Mouse (Mus musculus) midbrain, embryonic 11.5 days (tissue): ENCODE results near the gene Pwwp2b. TPM values are rescaled to one million over a fixed set of nuclear protein-coding genes. Genes with fewer than 3 reads are reported as not detected.
A peak's percentile ranks its signal among the peaks of the same experiment; 100 is the strongest.

Source experiments
- ATAC-seq: fragments of 200-750 bp; cut with Nextera tagmentation; 2 replicates; pipeline ENCODE4 v1.8.0; 2017; ENCODE audit warnings: moderate TSS enrichment, moderate library complexity; ENCODE audit not compliant: low FRiP score
- DNase-seq: peaks from one replicate; pipeline ENCODE4 v3.0.0; 2015; ENCODE audit warnings: low spot score; ENCODE audit errors: missing footprints
- H3K27ac ChIP-seq: fragments of 300-500 bp; sonication (generic); 2 replicates; pipeline ENCODE4 v1.5.1; 2014; ENCODE audit warnings: low read depth, low read length
- H3K27me3 ChIP-seq: fragments of 300-500 bp; sonication (generic); 2 replicates; pipeline ENCODE4 v1.6.1; 2014; ENCODE audit warnings: mild to moderate bottlenecking, low read length, moderate library complexity, mixed read lengths; ENCODE audit not compliant: control insufficient read depth, insufficient read depth
- H3K36me3 ChIP-seq: fragments of 300-500 bp; sonication (generic); 2 replicates; pipeline ENCODE4 v1.6.1; 2014; ENCODE audit warnings: mild to moderate bottlenecking, low read length, moderate library complexity, mixed read lengths; ENCODE audit not compliant: control insufficient read depth, insufficient read depth
- H3K4me1 ChIP-seq: fragments of 300-500 bp; sonication (generic); 2 replicates; pipeline ENCODE4 v1.6.1; 2014; ENCODE audit warnings: low read length; ENCODE audit not compliant: control insufficient read depth, insufficient read depth
- H3K4me2 ChIP-seq: fragments of 300-500 bp; sonication (generic); 2 replicates; pipeline ENCODE4 v1.6.1; 2014; ENCODE audit warnings: mild to moderate bottlenecking, moderate library complexity
- H3K4me3 ChIP-seq: fragments of 300-500 bp; sonication (generic); 2 replicates; pipeline ENCODE4 v1.5.1; 2014; ENCODE audit warnings: low read depth, low read length
- H3K9ac ChIP-seq: fragments of 300-500 bp; sonication (generic); 2 replicates; pipeline ENCODE4 v1.6.1; 2014; ENCODE audit warnings: low read length
- H3K9me3 ChIP-seq: fragments of 300-500 bp; sonication (generic); 2 replicates; pipeline ENCODE4 v1.6.1; 2016; ENCODE audit warnings: low read length; ENCODE audit not compliant: control insufficient read depth
- WGBS: fragments of 180-500 bp; shearing (Covaris S2); extraction: QIAGEN DNeasy Blood & Tissue Kit; methylation state at CpG from one replicate; pipeline ENCODE4 v1.1.7; 2014; 5-methylcytosine and 5-hydroxymethylcytosine counted together
- polyA plus RNA-seq: library from polyadenylated mRNA; unstranded; fragments of >200 nt; fragmentation: Nextera tagmentation; extraction: Ambion mirVana; gene quantifications from 2 replicates; pipeline ENCODE4 v1.2.1, GENCODE M21; 2014

Pwwp2b gene
- 2.6 and 3.3 TPM in 2 replicates for polyA plus RNA-seq

DNA sequence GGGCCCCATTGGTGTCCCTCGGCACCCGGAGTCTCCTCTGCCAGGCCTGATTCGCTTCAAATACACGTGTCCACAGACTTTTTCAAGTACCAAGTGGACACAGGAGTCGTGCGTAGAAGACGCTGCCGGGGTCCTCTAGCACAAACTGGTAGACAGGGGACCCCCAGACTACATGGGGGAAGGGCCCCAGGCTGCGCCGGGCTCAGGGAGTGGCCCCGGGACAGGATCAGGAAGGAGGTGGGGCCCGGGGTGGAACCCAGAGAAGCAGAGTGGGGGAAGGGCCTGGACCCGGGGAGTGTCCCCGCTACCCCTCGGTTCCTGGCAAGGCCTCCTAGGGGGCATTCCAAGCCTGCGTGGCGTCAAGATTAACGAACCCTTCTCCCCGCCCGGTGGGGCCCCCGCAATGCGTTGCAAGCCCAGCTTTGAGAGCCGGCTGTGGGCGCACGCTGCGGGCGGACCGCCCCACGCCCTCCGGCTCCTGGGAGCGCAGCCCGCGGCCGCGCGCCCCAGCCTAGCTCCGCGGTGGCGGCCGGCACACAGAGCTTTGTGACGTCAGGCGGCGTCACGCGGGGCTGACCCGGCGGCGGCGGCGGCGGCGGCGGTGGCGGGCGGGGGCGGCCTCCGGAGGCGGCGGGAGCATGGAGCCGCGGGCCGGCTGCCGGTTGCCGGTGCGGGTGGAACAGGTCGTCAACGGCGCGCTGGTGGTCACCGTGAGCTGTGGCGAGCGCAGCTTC is at the start of gene Pwwp2b:
Pwwp2b (plus strand) TSS at position 602 of the 734 bp plus-strand sequence.
- ATAC-seq, result peak; percentile 89
- DNase-seq, result peak; percentile 97
- peaks cover 30% of the 10 kb centered on the region for H3K27me3 ChIP-seq
- H3K4me2 ChIP-seq, result peak within 1 kb of the TSS; percentile 97
- H3K9ac ChIP-seq, result peak within 1 kb of the TSS; percentile 74
- peak within 1 kb of the TSS; percentile 63 for H3K4me3 ChIP-seq
- H3K9me3 ChIP-seq, result no peaks in the 10 kb centered on the region
- no peak within 1 kb of the TSS for H3K27ac ChIP-seq
- H3K4me1 ChIP-seq, result peaks cover 13% of the 10 kb centered on the region
- no peaks in the 10 kb centered on the region for H3K36me3 ChIP-seq
- WGBS, result under 1% methylated on average over 37 of the region's 72 CpGs

DNA sequence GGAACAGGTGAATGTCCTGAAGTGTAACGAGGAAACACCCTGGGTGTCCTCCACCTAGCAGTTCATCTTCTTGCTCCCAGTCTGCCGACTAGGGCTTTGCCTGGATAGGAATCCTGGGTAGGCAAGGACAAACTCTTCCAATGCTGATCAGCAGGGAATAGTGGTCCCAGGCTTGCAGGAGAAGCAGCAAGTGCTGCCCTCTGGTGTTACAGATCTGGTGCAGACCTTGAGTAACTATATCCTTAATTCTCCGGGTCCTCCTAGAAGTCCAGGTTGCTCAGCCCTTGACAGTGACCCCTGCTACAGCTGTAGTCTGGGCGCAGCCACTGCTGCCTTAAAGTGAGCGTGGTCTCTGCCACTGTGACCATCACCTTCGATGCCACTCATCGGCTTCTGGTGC is 48.2 kb upstream of the Pwwp2b start:
- DNase-seq, result peak; percentile 90
- 0 out of 2 replicates have a peak, but pooled peaks have one; percentile 30 for ATAC-seq
- Histone ChIP-seq H3K4me1 (no peaks in the 10 kb centered on the region), H3K9ac (no peak overlapping the region), H3K27me3 (no peaks in the 10 kb centered on the region), H3K4me3 (no peak overlapping the region), H3K27ac (no peak overlapping the region), H3K4me2 (no peak overlapping the region), H3K9me3 (no peaks in the 10 kb centered on the region), H3K36me3 (no peaks in the 10 kb centered on the region)
- 37% methylated on average over 7 of the region's 7 CpGs for WGBS

DNA sequence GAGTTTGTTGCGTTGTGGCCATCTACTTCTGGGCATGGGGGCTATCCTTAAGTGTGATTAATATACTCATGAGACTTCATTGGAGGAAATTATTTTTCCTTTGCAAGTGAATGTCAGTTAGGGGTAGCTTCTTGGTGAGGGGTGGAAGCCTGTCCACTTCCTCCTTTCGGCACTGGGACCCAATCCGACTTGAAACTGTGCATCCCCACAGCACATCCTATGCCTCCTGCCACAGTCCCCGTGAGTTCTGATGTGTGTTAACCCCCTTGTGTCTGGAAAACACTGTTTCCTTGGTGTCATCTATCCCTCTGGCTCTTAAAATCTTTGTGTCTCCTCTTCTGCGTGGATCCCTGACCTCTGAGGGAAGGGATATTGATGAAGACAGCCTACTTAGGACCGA is 47.1 kb upstream of the Pwwp2b start:
- H3K9ac ChIP-seq, result no peak overlapping the region
- no peaks in the 10 kb centered on the region for H3K27me3 ChIP-seq
- no peak overlapping the region for H3K4me2 ChIP-seq
- H3K36me3 ChIP-seq, result no peaks in the 10 kb centered on the region
- DNase-seq (no peak), ATAC-seq (no peak)
- H3K4me3 ChIP-seq, result no peak overlapping the region
- H3K4me1 ChIP-seq, result no peaks in the 10 kb centered on the region
- H3K9me3 ChIP-seq, result no peaks in the 10 kb centered on the region
- no peak overlapping the region for H3K27ac ChIP-seq
- 69% methylated on average over 6 of the region's 6 CpGs for WGBS

DNA sequence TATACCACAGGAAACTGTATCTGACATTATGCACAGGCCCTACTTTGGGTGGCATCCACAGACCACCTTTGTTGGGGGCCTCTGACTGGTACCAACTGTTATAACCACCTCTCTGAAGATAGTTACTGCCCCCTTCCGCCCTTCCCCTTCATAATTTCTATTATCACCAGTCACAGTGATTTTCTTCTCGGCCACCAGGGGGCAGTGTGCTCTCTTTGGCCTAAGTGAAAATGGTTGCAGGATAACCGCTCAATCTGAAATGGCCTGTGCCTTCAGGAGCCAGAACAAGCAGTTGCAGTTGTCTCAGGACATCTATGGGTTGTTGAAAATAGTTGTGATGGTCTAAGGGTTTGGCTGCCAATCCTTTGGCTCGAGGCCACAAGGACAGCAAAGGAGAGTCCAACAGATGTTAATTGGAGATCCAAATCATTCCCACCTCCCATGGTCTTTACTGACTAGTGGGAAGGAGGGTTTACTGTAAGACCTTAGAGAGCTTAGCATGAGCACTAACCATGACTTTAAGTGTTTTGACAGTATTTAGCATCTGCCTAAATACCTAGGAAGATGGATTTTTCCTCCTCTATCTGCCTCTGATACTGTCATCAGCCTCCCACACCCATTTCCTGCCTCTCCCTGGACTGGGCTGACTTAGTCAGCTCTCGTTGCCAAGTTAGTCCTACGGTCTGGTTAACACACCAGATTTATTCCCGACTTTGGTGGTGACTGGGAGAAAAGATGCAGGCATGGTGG is 40.1 kb upstream of the Pwwp2b start:
- Histone ChIP-seq H3K4me1 (peaks cover 6% of the 10 kb centered on the region; the same call in 1 of the 2 replicates), H3K27ac (no peak overlapping the region), H3K4me2 (no peak overlapping the region), H3K36me3 (no peaks in the 10 kb centered on the region), H3K27me3 (no peaks in the 10 kb centered on the region), H3K9ac (no peak overlapping the region), H3K9me3 (no peaks in the 10 kb centered on the region), H3K4me3 (no peak overlapping the region)
- ATAC-seq (no peak), DNase-seq (peak; percentile 92)
- WGBS, result 31% methylated on average over 7 of the region's 7 CpGs

DNA sequence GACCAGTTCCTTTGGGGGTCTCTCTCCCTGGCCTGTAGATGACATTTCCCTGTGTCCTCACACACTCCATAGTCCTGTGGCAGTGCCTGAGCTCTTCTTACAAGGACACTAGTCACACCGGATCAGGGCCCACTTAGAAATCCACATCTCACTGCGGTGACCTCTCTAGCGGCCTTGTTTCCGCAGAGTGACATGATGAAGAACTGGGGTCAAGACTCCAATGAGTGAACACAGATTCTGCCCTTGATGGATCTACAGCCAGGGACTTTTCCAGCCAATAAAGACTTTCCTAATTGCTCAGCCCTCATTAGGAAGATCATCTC is 39.5 kb upstream of the Pwwp2b start:
- H3K9me3 ChIP-seq, result no peaks in the 10 kb centered on the region
- H3K9ac ChIP-seq, result no peak overlapping the region
- no peak overlapping the region for H3K27ac ChIP-seq
- H3K27me3 ChIP-seq, result no peaks in the 10 kb centered on the region
- WGBS, result 88% methylated on average over 4 of the region's 4 CpGs
- no peak for ATAC-seq
- no peak overlapping the region for H3K4me3 ChIP-seq
- DNase-seq, result no peak
- no peaks in the 10 kb centered on the region for H3K36me3 ChIP-seq
- no peak overlapping the region for H3K4me2 ChIP-seq
- H3K4me1 ChIP-seq, result peaks cover 9% of the 10 kb centered on the region; the same call in 1 of the 2 replicates

DNA sequence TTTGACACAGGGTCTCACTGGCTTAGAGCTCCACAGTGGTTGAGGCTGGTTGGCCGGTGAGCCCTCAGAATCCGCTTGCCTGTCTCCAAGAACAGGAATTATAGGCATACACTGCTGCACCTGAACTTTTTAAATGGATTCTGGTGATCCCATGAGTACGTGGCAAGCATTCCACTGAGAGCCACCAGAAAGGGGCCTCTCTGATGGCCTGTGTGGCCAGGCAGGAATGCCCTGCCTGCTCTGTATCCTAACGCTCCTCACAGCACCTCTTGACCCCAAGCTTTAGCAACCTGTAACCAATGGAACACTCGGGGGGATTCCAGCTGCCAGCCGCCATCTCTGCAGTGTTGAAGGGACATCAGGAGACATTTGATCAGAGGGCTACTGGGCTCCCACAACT is 36.5 kb upstream of the Pwwp2b start:
- Histone ChIP-seq H3K36me3 (no peaks in the 10 kb centered on the region), H3K4me1 (peaks cover 9% of the 10 kb centered on the region; the same call in 1 of the 2 replicates), H3K27me3 (no peaks in the 10 kb centered on the region), H3K9me3 (no peaks in the 10 kb centered on the region), H3K9ac (no peak overlapping the region), H3K4me2 (no peak overlapping the region), H3K4me3 (no peak overlapping the region), H3K27ac (no peak overlapping the region)
- ATAC-seq (no peak), DNase-seq (no peak)
- WGBS, result 83% methylated on average over 6 of the region's 6 CpGs

DNA sequence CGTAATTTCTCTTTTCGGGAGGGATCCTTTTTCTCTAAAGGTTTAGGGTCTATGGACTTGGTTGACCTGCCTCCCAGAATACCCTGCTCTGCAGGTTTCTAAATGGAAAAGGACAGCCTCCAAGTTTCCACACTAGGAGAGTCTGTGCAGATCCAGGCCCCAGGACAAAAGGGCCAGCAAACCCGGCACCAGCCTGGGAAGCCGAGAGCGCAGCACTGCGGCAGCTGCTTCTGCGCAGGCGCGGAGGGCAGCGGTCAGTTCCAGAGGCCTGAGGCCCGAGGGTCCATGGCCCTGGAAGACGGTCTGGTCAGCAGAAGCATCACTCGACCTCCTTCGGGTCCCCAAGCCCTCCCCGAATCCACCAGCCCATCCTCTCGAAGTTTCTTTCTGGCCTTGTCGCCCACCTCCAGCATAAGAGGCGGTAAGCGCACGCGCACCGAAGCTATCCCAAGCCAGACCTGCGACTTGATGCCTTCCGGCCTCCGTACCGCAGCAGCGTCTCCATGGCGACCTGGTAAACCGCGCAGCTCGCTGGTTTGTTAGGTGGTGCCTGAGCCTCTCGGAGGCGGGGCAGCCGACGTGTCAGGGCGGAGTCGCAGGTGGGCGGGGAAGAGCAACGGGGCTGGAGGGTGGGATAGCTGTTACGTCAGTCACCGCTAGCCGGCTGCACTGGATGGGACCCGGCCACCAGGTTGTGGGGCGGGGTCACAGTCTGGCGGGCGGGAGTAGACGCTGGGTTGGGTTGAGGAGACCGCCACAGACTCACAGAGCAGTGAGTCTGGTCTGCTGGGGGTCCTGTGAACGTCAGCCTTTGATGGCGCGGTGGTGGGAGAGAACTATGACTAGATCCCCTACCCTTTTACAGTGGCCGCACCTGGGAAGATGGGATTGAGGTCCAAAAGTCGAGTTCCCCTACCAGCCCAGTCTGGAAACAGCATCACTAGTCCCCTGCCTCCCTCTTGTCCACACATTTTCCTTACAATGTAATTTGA is 35.2 kb upstream of the Pwwp2b start, which contains the start of the genes Lrrc27 and Stk32c:
Lrrc27 (plus strand) TSS at position 235 of the 992 bp plus-strand sequence.
Stk32c (minus strand) TSS at position 554 of the 992 bp plus-strand sequence.
- peak within 1 kb of the TSS; percentile 85 for H3K9ac ChIP-seq
- H3K4me2 ChIP-seq, result peak within 1 kb of the TSS; percentile 46
- DNase-seq (peak; percentile 99), ATAC-seq (peak; percentile 98)
- H3K4me1 ChIP-seq, result peaks cover 9% of the 10 kb centered on the region; the same call in 1 of the 2 replicates
- H3K4me3 ChIP-seq, result peak within 1 kb of the TSS; percentile 55
- H3K9me3 ChIP-seq, result no peaks in the 10 kb centered on the region
- peak within 1 kb of the TSS; percentile 88 for H3K27ac ChIP-seq
- no peaks in the 10 kb centered on the region for H3K36me3 ChIP-seq
- 3% methylated on average over 53 of the region's 53 CpGs for WGBS
- H3K27me3 ChIP-seq, result no peaks in the 10 kb centered on the region

DNA sequence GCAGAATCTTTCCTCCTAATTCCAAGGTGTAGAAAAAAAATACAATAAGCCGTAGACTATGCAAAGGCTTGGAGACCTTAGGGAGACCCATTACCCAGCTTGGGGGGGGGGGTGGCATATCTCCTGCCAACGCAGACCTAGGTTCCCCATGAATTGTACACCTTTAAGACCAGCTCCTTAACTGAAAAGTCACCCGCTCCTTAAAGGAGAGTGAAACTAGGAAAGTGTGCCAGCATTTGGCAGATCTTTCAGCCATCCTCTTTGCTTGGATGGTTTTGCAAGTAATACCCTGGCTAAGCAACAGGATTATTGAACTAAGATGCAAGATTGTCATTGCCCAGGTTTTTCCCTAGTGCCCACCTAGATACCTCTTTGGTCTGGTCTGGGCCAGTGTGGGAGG is 34.5 kb upstream of the Pwwp2b start:
- ATAC-seq, result peak; percentile 15

More for the DNA sequence above, 34.5 kb upstream of the Pwwp2b start:
- Histone ChIP-seq H3K36me3 (no peaks in the 10 kb centered on the region), H3K9me3 (no peaks in the 10 kb centered on the region), H3K4me2 (peak overlapping the region; percentile 46), H3K9ac (peak overlapping the region; percentile 51), H3K4me3 (peak overlapping the region; percentile 55), H3K27ac (no peak overlapping the region), H3K27me3 (no peaks in the 10 kb centered on the region), H3K4me1 (peaks cover 9% of the 10 kb centered on the region; the same call in 1 of the 2 replicates)
- 73% methylated on average over 3 of the region's 3 CpGs for WGBS
- DNase-seq, result no peak
